Mouse (Mus musculus): Measurements from ENCODE around the gene Gm45337.
"Not testable (repeated sequence)": the region's sequence is repeated elsewhere in the genome, so short reads cannot be mapped to it uniquely, and the experiment has no call there.

Gene Gm45337

DNA sequence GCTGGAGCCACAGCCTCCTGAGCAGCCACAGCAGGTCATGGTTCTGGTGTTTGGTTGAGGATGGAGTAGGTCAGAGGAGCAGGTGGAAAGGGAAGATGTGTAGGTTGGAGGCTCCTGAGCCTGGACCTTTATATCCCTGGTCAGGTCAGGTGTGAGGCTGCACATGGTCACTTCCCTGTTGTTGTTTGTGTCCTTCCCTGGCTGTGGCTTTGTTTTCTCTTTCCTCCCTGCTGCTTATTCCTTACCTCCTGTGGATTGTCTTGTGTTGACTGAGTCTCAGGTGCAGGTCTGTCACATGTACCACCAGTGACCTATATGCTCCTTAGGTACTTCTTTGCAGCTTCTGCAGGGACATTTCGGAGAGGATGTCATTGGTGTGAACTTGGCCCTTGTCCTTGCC is at the start of gene Gm45337:
TSS of gene Gm45337 (minus strand) at position 101 of the 400 bp plus-strand sequence.
- no peak for DNase-seq (ENCODE audit: low read depth, low spot score)

- DNase-seq (ENCODE audit: low read depth, low spot score) = no peak
These were observed 45.9 kb upstream of the Gm45337 start, which contains the start of gene Gm10153 for GRCm38 (mm10) chr7:142190289-142190688. Gene Gm10153, minus strand, starts transcription at chr7:142190389.

DNA sequence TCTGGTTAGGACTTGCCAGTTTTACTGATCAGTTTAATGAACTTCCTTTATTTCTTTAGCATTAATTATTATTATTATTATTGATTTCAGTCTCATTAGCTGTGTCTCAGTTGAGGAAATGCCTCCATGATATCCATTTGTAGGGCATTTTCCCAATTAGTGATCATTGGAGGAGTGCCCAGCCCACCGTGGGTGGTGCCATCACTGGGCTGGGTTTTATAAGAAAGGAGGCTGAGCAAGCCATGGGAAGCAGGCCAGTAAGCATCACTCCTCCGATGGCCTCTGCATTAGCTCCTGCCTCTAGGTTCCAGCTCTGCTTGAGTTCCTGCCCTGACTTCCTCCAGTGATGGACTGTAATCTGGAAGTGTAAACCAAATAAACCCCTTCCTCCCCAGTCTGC is 43.7 kb upstream of the Gm45337 start:
- DNase-seq (ENCODE audit: low read depth, low spot score) = no peak

DNA sequence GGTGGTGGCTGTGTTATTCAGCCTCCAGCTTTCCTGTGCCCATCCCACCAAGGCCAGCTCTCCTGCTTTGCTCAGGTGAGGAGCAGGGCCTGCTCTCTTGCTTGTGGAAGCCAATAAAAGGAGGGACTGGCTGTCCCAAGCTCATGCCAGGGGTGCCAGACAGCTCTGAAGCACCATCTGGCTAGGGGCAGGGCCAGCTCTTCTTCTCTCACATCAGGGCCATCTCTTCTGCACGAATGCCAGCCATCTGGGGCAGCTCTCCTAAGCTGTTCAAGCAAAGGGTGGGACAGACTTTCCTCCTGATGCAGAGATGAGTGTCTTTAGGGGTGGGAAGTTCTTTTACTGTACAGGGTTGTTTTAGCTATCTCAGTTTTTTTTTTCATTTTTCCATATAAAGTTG is 36.6 kb upstream of the Gm45337 start:
- DNase-seq (ENCODE audit: low read depth, low spot score) = no peak

- DNase-seq (ENCODE audit: low read depth, low spot score) = no peak
These were observed 34.3 kb upstream of the Gm45337 start for GRCm38 (mm10) chr7:142178685-142179084.

GRCm38 (mm10) chr7:142175905-142176304 is 31.5 kb upstream of the Gm45337 start, which contains the start of gene Krtap5-2:
Gene Krtap5-2, minus strand, starts transcription at chr7:142176005.
- not testable (repeated sequence) for DNase-seq (ENCODE audit: low read depth, low spot score)

DNA sequence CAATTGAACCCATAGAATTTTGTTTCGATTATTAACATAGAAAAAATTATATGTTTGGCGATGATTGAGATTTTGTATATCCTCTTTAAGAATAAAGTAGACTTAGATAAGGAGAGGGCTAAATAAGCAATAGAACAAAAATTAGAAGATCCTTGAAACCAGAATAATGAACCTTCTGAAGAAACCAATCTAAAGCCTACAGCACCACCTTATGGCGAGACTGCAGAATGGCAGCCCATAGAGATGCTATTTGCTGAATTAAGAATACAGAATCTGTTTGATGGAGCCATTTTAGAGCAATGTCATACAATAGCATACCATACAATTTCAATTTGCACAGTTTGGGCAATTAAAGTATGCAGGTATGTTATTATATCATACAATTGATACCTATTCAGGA is 25.4 kb upstream of the Gm45337 start:
- no peak for DNase-seq (ENCODE audit: low read depth, low spot score)

DNA sequence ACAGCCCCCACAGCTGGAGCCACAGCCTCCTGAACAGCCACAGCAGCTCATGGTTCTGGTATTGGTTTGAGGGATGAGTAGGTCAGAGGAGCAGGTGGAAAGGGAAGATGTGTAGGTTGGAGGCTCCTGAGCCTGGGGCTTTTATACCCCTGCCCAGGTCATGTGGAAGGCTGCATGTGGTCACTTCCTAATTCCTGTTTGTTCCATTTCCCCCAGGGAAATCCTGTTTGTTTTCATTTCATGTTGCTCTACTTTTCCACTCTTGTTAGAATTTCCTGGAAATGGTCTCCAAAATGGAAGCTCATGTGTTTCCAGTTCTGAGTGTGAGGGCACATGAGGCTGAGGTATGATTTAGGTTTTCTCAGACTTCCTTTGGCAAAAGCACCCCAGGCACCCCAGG is 21.2 kb upstream of the Gm45337 start, which contains the start of gene Gm4553:
TSS of gene Gm4553 (minus strand) at position 101 of the 400 bp plus-strand sequence.
- not testable (repeated sequence) for DNase-seq (ENCODE audit: low read depth, low spot score)

DNA sequence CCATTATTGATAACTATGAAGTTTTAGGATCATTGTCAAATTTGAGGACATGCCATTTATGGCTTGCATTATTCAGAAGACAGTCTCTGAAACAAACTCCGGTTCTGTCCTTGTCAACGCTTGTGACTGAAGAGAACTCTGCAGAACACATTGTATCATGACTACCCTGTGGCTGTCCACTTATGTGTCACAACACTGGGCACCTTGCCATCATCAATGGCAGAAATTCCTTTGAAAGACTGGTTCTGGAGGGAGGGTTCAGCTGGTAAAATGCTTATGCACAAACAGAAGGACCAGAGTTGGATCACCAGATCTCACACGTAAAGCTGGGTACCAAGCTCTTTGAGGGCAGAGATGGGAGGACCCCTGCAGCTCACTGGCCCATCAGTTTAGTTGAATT is 15.0 kb upstream of the Gm45337 start:
- DNase-seq (ENCODE audit: low read depth, low spot score) = no peak

- not testable (repeated sequence) for DNase-seq (ENCODE audit: low read depth, low spot score)
These were observed 12.6 kb upstream of the Gm45337 start, which contains the start of gene Gm29735 for GRCm38 (mm10) chr7:142157013-142157412. Gene Gm29735, minus strand, starts transcription at chr7:142157113.

DNA sequence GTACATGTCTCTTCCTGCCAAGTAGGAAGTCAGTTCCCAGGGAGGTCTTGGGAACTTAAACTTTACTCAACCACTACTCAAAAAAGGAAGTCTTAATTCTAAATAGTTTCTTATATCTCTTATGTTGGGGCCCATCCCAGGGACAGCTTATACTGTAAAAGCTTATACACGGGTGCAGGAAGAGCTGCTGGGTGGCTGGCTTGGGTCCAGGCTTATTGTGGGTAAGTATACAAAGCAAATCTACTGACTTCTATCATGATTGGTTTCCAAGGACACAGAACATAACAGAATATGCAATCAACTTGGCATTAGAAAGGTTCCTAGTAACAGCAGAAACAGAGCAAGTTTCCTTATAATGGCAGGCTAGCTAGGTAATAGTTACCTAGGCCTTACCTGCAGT is 10.9 kb upstream of the Gm45337 start:
- no peak for DNase-seq (ENCODE audit: low read depth, low spot score)

DNA sequence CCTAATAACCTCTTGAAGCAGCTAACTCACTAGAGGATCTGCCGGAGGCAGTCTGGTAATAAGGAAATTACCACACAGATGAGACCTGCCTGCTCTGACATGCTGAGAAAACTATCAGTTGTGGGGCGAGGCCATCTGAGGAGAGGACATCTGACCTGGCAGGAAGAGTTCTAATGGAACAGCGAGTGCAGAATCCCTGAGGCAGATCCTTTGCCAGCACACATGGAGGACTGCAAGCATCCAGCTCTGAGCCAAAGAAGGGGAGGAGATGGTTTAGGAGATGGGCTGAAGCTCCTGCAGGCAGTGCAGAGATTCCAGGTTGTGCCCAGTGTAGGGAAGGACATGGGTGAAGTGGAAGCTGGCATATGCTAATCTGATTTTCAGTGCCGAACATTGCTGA is 7.8 kb upstream of the Gm45337 start:
- DNase-seq (ENCODE audit: low read depth, low spot score) = no peak

GRCm38 (mm10) chr7:142148633-142149032 is 4.2 kb upstream of the Gm45337 start:
- DNase-seq (ENCODE audit: low read depth, low spot score) = no peak

DNA sequence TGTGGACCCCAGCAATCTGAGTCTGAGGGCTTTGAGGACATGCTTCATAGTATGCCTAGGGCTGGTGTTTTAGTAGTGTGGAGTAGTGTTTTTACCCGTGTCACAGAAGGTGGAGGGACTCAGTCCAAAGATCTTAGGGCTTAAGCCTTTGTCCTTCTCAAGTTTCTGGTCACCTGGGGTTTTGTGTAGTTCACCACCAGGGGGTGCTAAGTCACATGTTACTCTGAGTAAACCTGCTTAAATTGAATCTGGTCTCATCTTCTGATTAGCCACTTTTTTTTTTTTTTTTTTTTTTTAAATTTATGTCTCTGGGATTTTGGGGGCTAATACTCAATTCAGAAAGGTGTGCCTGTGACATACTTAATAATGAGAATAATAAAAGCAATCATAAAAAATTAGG is 1.6 kb upstream of the Gm45337 start:
- DNase-seq (ENCODE audit: low read depth, low spot score) = peak; percentile 25

DNA sequence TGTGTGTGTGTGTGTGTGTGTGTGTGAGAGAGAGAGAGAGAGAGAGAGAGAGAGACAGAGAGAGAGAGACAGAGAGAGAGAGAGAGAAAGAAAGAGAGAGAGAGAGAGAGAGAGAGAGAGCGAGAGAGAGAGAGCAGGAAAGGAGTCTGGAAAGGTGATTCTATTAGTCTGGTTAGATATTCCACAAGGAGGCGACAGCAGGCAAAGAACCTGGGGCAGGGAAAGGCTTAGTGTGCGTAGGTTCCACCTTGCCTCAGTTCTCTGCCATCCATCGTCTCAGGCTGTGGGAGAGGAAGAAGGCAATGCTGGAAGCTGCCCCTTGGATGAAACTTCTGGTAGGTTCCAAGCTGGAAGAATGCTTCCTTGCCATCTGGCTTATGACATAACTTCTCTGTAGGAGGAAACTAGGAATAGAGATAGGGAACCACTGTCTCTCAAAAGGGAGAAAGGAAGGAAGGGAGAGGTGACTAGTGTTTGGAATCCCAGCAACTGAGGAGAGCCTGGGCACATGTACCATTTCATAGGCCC is 1.1 kb upstream of the Gm45337 start:
- DNase-seq (ENCODE audit: low read depth, low spot score) = no peak

DNA sequence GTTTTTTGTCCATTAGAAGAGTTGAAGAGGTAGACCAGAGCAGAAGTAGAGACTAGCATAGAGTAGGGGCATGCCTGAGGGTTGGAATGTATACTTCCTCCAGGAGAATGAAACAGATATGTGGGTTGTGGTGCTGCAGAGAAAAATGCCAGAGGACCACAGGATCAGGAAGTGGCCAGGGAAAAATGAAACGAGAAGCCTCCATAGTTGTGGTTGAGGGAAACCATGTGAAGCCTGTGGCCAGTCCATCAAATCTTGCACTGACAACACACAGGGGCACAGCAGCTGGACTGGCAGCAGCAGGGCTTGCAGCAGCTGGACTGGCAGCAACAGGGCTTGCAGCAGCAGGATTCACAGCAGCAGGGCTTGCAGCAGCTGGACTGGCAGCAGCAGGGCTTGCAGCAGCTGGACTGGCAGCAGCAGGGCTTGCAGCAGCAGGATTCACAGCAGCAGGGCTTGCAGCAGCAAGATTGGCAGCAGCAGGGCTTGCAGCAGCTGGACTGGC is 849 bp downstream of the Gm45337 start:
- not testable (repeated sequence) for DNase-seq (ENCODE audit: low read depth, low spot score)

GRCm38 (mm10) chr7:142140696-142141095 is 3.7 kb downstream of the Gm45337 start:
- DNase-seq (ENCODE audit: low read depth, low spot score) = no peak

- not testable (repeated sequence) for DNase-seq (ENCODE audit: low read depth, low spot score)
These were observed 8.5 kb downstream of the Gm45337 start, which contains the start of gene Gm39115 for GRCm38 (mm10) chr7:142135934-142136333. Gene Gm39115, minus strand, starts transcription at chr7:142136034.

- no peak for DNase-seq (ENCODE audit: low read depth, low spot score)
These were observed 10.0 kb downstream of the Gm45337 start for GRCm38 (mm10) chr7:142134206-142134995.

- no peak for DNase-seq (ENCODE audit: low read depth, low spot score)
These were observed 15.6 kb downstream of the Gm45337 start for GRCm38 (mm10) chr7:142128843-142129242.

GRCm38 (mm10) chr7:142120629-142121028 is 23.8 kb downstream of the Gm45337 start, which contains the start of gene Gm45618:
Gene Gm45618, minus strand, starts transcription at chr7:142120729.
- DNase-seq (ENCODE audit: low read depth, low spot score) = not testable (repeated sequence)

- no peak for DNase-seq (ENCODE audit: low read depth, low spot score)
These were observed 24.8 kb downstream of the Gm45337 start for GRCm38 (mm10) chr7:142119632-142120031.

DNA sequence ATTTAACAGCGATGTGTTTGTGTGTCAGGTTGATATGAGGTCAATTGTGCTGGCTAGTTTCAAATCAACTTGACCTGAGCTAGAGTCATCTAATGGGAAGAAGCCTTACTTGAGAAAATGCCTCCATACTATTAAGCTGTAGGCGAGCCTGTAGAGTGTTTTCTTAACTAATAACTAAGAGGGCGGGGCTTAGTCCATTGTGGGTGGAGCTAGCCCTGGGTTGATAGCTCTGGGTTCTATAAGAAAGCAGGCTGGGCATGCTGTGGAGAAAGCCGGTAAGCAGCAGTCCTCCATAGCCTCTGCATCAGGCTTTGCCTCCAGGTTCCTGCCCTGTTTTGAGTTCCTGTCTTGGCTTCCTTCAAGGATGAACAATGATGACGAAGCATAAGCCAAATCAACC is 39.7 kb downstream of the Gm45337 start:
- no peak for DNase-seq (ENCODE audit: low read depth, low spot score)
